Mouse (Mus musculus) heart, postnatal 0 days (tissue): ENCODE results near the gene Gpc5. TPM values are rescaled to one million over a fixed set of nuclear protein-coding genes. Genes with fewer than 3 reads are reported as not detected.

ENCODE experiments used
- ATAC-seq: fragments of 200-750 bp; cut with Nextera tagmentation; 2 replicates; pipeline ENCODE4 v1.8.0; 2017; ENCODE audit warnings: low read depth, moderate number of reproducible peaks, moderate library complexity; ENCODE audit not compliant: insufficient read depth
- DNase-seq: peaks from one replicate; pipeline ENCODE4 v3.0.0-alpha.2; 2016; ENCODE audit warnings: low spot score
- H3K27ac ChIP-seq: fragments of 300-500 bp; sonication (generic); 2 replicates; pipeline ENCODE4 v1.5.1; 2014; ENCODE audit warnings: low read depth, mild to moderate bottlenecking
- H3K27me3 ChIP-seq: fragments of 300-500 bp; sonication (generic); 2 replicates; pipeline ENCODE4 v1.6.1; 2014; ENCODE audit warnings: low read length, mixed read lengths; ENCODE audit not compliant: control insufficient read depth, insufficient read depth
- H3K36me3 ChIP-seq: fragments of 300-500 bp; sonication (generic); replicated peaks from 2 replicates; pipeline ENCODE4 v1.6.1; 2014; ENCODE audit warnings: low read length, mixed read lengths; ENCODE audit not compliant: control insufficient read depth, insufficient read depth
- H3K4me1 ChIP-seq: fragments of 300-500 bp; sonication (generic); 2 replicates; pipeline ENCODE4 v1.6.1; 2014; ENCODE audit warnings: antibody characterized with exemption; ENCODE audit not compliant: control insufficient read depth, insufficient read depth
- H3K4me2 ChIP-seq: fragments of 300-500 bp; sonication (generic); 2 replicates; pipeline ENCODE4 v1.6.1; 2014; ENCODE audit warnings: low read depth, mild to moderate bottlenecking, low read length, moderate library complexity
- H3K4me3 ChIP-seq: fragments of 300-500 bp; sonication (generic); 2 replicates; pipeline ENCODE4 v1.5.1; 2014; ENCODE audit warnings: low read depth, low read length
- H3K9ac ChIP-seq: fragments of 300-500 bp; sonication (generic); replicated peaks from 2 replicates; pipeline ENCODE4 v1.6.1; 2014; ENCODE audit warnings: low read depth, low read length, mixed read lengths
- H3K9me3 ChIP-seq: fragments of 300-500 bp; sonication (generic); replicated peaks from 2 replicates; pipeline ENCODE4 v1.6.1; 2016; ENCODE audit warnings: low read length; ENCODE audit not compliant: control insufficient read depth
- CTCF ChIP-seq: IDR thresholded peaks from 2 replicates; pipeline ENCODE4 v1.5.1; 2016; ENCODE audit warnings: antibody characterized with exemption, control low read depth, low read depth
- EP300 ChIP-seq: IDR thresholded peaks from 2 replicates; pipeline ENCODE4 v1.6.1; 2016; ENCODE audit warnings: antibody characterized with exemption, low read depth
- WGBS: fragments of 180-500 bp; shearing (Covaris S2); extraction: QIAGEN DNeasy Blood & Tissue Kit; methylation state at CpG from one replicate; pipeline ENCODE4 v1.1.7; 2014; 5-methylcytosine and 5-hydroxymethylcytosine counted together
- polyA plus RNA-seq: library from polyadenylated mRNA; unstranded; fragments of >200 nt; fragmentation: Nextera tagmentation; extraction: Ambion mirVana; gene quantifications from 2 replicates; pipeline ENCODE4 v1.2.1, GENCODE M21; 2015
- total RNA-seq: library from RNA; depleted of rRNA; stranded (reverse); fragments of >200 nt; gene quantifications from 2 replicates; pipeline ENCODE4 v1.2.3, GENCODE M21; 2014; ENCODE audit warnings: low replicate concordance

The Gpc5 gene
- total and polyA plus RNA-seq, 2 experiments from 2014 or later: not detected

GRCm38 (mm10) chr14:116473378-116474179 is 1381.6 kb downstream of the Gpc5 start:
- H3K9me3 ChIP-seq: no peaks in the 10 kb centered on the region
- H3K9ac ChIP-seq: no peak overlapping the region
- ATAC-seq: no peak
- H3K4me1 ChIP-seq: no peaks in the 10 kb centered on the region
- no peak overlapping the region for H3K4me3 ChIP-seq
- WGBS: 73% methylated on average over 8 of the region's 8 CpGs
- H3K27me3 ChIP-seq: no peaks in the 10 kb centered on the region
- H3K27ac ChIP-seq: no peak overlapping the region
- H3K36me3 ChIP-seq: no peaks in the 10 kb centered on the region
- no peak for DNase-seq
- TF ChIP-seq EP300 (no peak), CTCF (no peak)
- no peak overlapping the region for H3K4me2 ChIP-seq

- no peak for ATAC-seq
- Histone ChIP-seq H3K9ac (no peak overlapping the region), H3K9me3 (no peaks in the 10 kb centered on the region), H3K4me3 (no peak overlapping the region), H3K27me3 (no peaks in the 10 kb centered on the region), H3K36me3 (no peaks in the 10 kb centered on the region), H3K4me2 (no peak overlapping the region), H3K4me1 (no peaks in the 10 kb centered on the region), H3K27ac (no peak overlapping the region)
- DNase-seq: no peak
- TF ChIP-seq CTCF (no peak), EP300 (no peak)
- 36% methylated on average over 1 of the region's 1 CpGs for WGBS
Observed at GRCm38 (mm10) chr14:116494285-116494850, 1402.4 kb downstream of the Gpc5 start.

GRCm38 (mm10) chr14:116538216-116538615 is 1446.2 kb downstream of the Gpc5 start:
- H3K9me3 ChIP-seq: no peaks in the 10 kb centered on the region
- no peak overlapping the region for H3K4me2 ChIP-seq
- H3K4me3 ChIP-seq: no peak overlapping the region
- H3K27ac ChIP-seq: no peak overlapping the region
- H3K27me3 ChIP-seq: no peaks in the 10 kb centered on the region
- WGBS: 70% methylated on average over 3 of the region's 3 CpGs
- H3K9ac ChIP-seq: no peak overlapping the region
- no peak for TF ChIP-seq CTCF
- no peak for TF ChIP-seq EP300
- DNase-seq (no peak), ATAC-seq (no peak)
- no peaks in the 10 kb centered on the region for H3K4me1 ChIP-seq
- no peaks in the 10 kb centered on the region for H3K36me3 ChIP-seq

- TF ChIP-seq EP300 (no peak), CTCF (no peak)
- Histone ChIP-seq H3K4me3 (no peak overlapping the region), H3K27me3 (no peaks in the 10 kb centered on the region), H3K27ac (no peak overlapping the region), H3K9ac (no peak overlapping the region), H3K36me3 (no peaks in the 10 kb centered on the region), H3K4me1 (no peaks in the 10 kb centered on the region), H3K9me3 (no peaks in the 10 kb centered on the region), H3K4me2 (no peak overlapping the region)
- ATAC-seq (no peak), DNase-seq (no peak)
Observed at GRCm38 (mm10) chr14:116543746-116544145, 1451.7 kb downstream of the Gpc5 start.

- H3K27me3 ChIP-seq: no peaks in the 10 kb centered on the region
- no peak overlapping the region for H3K4me2 ChIP-seq
- ATAC-seq (no peak), DNase-seq (no peak)
- no peak overlapping the region for H3K27ac ChIP-seq
- TF ChIP-seq EP300 (no peak), CTCF (no peak)
- H3K36me3 ChIP-seq: no peaks in the 10 kb centered on the region
- WGBS: 29% methylated on average over 5 of the region's 5 CpGs
- no peaks in the 10 kb centered on the region for H3K9me3 ChIP-seq
- H3K4me1 ChIP-seq: peaks cover 6% of the 10 kb centered on the region; the same call in 1 of the 2 replicates
- no peak overlapping the region for H3K9ac ChIP-seq
- H3K4me3 ChIP-seq: no peak overlapping the region
Observed at GRCm38 (mm10) chr14:116551401-116551800, 1459.4 kb downstream of the Gpc5 start.
